Mouse (Mus musculus): Measurements from ENCODE around the gene Xrcc6. TPM values are rescaled to one million over a fixed set of nuclear protein-coding genes. Genes with fewer than 3 reads are reported as not detected.

Gene Xrcc6
- 11.5 and 13.3 TPM in 2 replicates for polyA plus RNA-seq (2012; rRNA removed)

DNA sequence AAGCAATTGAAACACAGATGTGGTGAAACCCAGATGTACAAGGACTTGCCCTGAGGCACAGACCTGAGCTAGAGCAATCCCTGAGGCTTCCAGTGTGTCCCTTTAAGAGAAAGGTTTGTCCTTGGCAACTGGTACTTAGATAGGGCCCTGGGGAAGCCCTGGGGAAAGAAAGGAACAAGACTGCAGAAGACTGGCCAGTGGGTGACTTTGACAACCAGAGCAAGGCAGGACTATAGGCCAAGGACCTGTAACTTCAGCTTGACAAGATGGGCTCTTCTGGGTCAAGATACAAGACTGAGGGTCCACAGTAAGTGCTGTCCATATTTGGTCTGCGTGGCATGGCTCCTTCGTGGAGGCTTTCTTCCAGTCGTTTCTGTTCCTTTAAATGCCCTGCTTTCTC lies at the start of gene Xrcc6:
TSS of gene Xrcc6 (plus strand) at position 190 of the 400 bp plus-strand sequence.
- 67% methylated on average over 3 of the region's 3 CpGs for WGBS
- H3K4me3 ChIP-seq (replicated peaks; ENCODE audit: extremely low read depth, low read depth, low read length), result no peak within 1 kb of the TSS
- H3K4me1 ChIP-seq (ENCODE audit: control insufficient read depth, insufficient read depth, low read length), result peaks cover 3% of the 10 kb centered on the region
- TF ChIP-seq CTCF (IDR thresholded peaks at IDR 0.05; ENCODE audit: insufficient read depth, low read length), result no peak
- TF ChIP-seq POLR2A (IDR thresholded peaks at IDR 0.05; ENCODE audit: borderline replicate concordance, extremely low read depth, low read depth, low read length), result no peak
- DNase-seq, result no peak

DNA sequence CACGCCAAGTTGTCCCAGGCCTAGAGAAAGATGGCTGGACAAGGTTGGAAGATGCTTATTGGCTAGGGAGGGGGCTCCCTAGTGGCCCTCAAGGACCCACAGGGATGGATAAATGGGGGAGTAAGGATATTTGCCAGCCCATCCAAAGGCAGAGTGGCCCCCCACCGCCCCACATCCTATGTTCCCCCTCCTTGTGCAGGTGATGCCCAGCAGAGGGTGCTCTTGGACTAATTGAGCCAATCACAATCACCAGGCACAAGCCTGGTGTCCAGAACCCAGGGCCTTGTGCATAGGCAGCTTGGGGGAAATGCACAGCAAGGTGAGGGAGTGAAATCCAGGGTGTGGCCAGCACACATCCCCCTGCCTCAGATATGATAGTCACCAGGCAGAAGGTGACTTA lies 49.4 kb upstream of the Xrcc6 start:
- DNase-seq, result peak; percentile 25
- peaks cover 6% of the 10 kb centered on the region; the same call in 1 of the 2 replicates for H3K4me1 ChIP-seq (ENCODE audit: control insufficient read depth, insufficient read depth, low read length)
- TF ChIP-seq POLR2A (IDR thresholded peaks at IDR 0.05; ENCODE audit: borderline replicate concordance, extremely low read depth, low read depth, low read length), result no peak
- TF ChIP-seq CTCF (IDR thresholded peaks at IDR 0.05; ENCODE audit: insufficient read depth, low read length), result peak; percentile 60
- no peak overlapping the region for H3K4me3 ChIP-seq (replicated peaks; ENCODE audit: extremely low read depth, low read depth, low read length)
- WGBS, result 38% methylated on average over 2 of the region's 2 CpGs

DNA sequence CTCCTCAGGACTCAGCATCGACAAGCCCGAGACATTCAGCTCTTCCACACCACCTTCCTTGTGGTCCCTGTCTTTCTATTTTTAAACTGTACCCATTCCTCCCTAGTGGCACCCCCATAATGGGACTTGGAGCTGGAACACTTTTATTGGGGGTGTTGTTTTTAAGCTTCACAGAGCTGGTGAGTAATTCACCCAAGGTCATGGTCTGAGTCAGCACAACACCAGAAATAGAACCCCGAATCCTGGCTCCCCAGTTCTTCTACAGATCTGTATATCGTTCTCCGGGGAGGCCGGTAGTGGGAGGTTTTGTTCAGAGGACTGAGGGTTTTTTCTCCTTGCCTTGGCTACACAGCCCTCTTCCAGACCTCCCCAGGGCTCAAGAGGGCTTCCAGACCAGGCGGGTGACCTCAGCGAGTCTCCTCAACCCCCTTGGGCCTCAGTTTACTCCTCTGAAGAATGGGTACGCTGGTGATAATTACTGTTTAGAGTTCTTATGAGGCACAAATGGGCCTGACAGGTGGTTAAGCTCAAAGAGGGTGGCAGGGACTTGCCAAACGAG lies 48.4 kb upstream of the Xrcc6 start:
- H3K4me3 ChIP-seq (replicated peaks; ENCODE audit: extremely low read depth, low read depth, low read length), result no peak overlapping the region
- no peak for DNase-seq
- TF ChIP-seq CTCF (IDR thresholded peaks at IDR 0.05; ENCODE audit: insufficient read depth, low read length) (no peak), POLR2A (IDR thresholded peaks at IDR 0.05; ENCODE audit: borderline replicate concordance, extremely low read depth, low read depth, low read length) (no peak)
- WGBS, result 87% methylated on average over 10 of the region's 10 CpGs
- peaks cover 6% of the 10 kb centered on the region; the same call in 1 of the 2 replicates for H3K4me1 ChIP-seq (ENCODE audit: control insufficient read depth, insufficient read depth, low read length)

DNA sequence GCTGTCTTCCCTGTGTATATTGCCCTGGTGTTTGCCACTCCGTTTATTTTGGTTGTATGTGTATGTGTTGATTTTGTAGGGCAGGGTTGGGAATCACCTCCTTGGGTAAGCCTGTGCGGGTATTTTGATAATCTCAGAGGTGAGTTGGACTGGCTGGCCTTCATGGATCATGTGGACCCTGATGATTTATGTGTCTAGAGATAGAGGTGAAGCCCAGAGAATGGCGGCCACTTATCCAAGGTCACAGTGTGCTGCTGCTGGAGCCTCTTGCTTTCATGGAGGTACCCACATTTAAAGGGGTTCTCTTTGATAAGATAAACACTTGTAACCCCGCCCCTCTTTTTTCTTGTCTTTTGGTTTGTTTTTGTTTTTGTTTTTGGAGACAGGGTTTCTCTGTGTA lies 47.9 kb upstream of the Xrcc6 start:
- WGBS, result 81% methylated on average over 4 of the region's 4 CpGs
- TF ChIP-seq POLR2A (IDR thresholded peaks at IDR 0.05; ENCODE audit: borderline replicate concordance, extremely low read depth, low read depth, low read length), result no peak
- TF ChIP-seq CTCF (IDR thresholded peaks at IDR 0.05; ENCODE audit: insufficient read depth, low read length), result no peak
- Histone ChIP-seq H3K4me1 (ENCODE audit: control insufficient read depth, insufficient read depth, low read length) (peaks cover 6% of the 10 kb centered on the region; the same call in 1 of the 2 replicates), H3K4me3 (replicated peaks; ENCODE audit: extremely low read depth, low read depth, low read length) (no peak overlapping the region)
- DNase-seq, result no peak

DNA sequence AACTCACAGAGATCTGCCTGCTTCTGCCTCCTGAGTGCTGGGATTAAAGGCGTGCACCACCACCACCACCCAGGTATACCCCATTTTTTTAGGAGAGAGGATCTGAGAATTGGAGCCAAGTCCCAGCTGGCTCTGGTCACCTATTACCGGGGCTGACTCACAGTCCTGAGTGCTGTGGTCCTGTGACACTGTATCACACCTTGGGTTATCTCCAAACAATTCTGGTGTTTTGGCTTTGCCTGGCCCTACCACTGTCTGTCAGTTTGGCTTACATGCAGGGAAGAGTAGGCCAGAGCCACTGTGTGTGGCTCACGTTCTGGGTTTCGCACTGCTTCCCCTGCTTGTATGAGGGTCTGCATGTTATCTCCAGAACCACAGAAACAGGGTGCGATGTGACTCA lies 47.4 kb upstream of the Xrcc6 start:
- WGBS, result 87% methylated on average over 5 of the region's 5 CpGs
- Histone ChIP-seq H3K4me3 (replicated peaks; ENCODE audit: extremely low read depth, low read depth, low read length) (no peak overlapping the region), H3K4me1 (ENCODE audit: control insufficient read depth, insufficient read depth, low read length) (peaks cover 6% of the 10 kb centered on the region; the same call in 1 of the 2 replicates)
- no peak for DNase-seq
- TF ChIP-seq CTCF (IDR thresholded peaks at IDR 0.05; ENCODE audit: insufficient read depth, low read length) (no peak), POLR2A (IDR thresholded peaks at IDR 0.05; ENCODE audit: borderline replicate concordance, extremely low read depth, low read depth, low read length) (no peak)

DNA sequence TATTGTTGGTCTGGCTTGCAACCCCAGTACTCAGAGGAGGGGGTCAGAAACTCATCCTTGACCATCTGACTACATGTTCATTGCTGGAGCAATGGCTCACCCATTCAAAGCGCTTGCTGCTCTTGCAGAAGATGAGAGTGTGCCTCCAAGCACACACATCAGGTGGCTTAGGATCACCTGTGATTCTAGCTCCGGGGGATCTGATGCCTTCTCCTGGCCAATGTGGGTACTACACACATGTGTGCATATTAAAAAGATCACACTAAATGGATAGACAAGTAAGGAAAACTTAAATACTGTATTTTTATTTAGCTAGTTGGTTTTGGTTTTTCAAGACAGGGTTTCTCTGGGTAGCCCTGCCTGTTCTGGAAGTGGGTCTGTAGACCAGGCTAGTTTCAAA lies 46.6 kb upstream of the Xrcc6 start:
- 91% methylated on average over 2 of the region's 2 CpGs for WGBS
- TF ChIP-seq CTCF (IDR thresholded peaks at IDR 0.05; ENCODE audit: insufficient read depth, low read length) (no peak), POLR2A (IDR thresholded peaks at IDR 0.05; ENCODE audit: borderline replicate concordance, extremely low read depth, low read depth, low read length) (no peak)
- Histone ChIP-seq H3K4me1 (ENCODE audit: control insufficient read depth, insufficient read depth, low read length) (peaks cover 6% of the 10 kb centered on the region; the same call in 1 of the 2 replicates), H3K4me3 (replicated peaks; ENCODE audit: extremely low read depth, low read depth, low read length) (no peak overlapping the region)
- no peak for DNase-seq

DNA sequence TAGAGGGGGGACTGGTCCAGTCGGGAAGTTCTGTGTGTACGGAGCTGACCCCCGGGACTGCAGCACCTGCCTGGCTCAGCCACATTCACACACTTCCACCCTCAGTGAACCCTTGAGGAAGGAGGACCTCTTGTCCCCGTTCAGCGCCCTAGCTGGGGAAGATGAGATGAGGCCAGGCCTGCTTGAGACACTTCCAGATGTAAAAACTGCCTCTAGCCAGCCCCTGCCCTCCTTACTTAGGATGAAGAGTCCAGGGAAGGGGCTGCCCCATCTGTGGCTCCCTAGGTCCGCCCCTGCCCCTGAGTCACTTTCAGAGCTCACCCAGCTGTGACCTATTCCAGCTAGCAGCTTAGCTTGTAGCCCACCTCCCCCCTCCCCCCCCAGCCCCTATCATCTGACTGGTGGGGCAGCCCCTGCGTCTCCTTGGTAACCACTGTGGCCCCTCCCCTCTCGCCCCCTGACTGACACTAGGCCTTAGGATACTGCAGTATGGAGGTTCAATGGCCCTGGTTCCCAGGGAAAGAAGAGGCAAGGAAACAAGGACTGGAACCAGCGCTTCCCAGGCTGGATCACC lies 44.4 kb upstream of the Xrcc6 start:
- TF ChIP-seq CTCF (IDR thresholded peaks at IDR 0.05; ENCODE audit: insufficient read depth, low read length) (no peak), POLR2A (IDR thresholded peaks at IDR 0.05; ENCODE audit: borderline replicate concordance, extremely low read depth, low read depth, low read length) (no peak)
- no peak for DNase-seq
- Histone ChIP-seq H3K4me3 (replicated peaks; ENCODE audit: extremely low read depth, low read depth, low read length) (no peak overlapping the region), H3K4me1 (ENCODE audit: control insufficient read depth, insufficient read depth, low read length) (no peaks in the 10 kb centered on the region)
- WGBS, result 29% methylated on average over 9 of the region's 9 CpGs

DNA sequence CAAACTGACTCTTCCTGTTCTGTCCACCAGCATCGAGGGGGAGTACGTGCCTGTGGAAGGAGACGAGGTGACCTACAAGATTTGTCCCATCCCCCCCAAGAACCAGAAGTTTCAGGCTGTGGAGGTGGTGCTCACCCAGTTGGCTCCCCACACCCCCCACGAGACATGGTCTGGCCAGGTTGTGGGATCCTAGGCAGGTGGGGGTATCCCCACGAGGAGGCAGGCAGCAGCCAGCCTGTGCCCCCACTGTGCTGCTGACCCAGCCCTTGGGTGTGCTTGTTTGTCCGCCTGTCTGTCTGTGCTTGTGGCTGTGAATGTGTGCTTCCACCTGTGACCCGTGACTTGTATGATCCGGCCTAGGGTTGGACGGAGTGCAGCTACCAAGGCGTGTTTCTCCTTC lies 38.6 kb upstream of the Xrcc6 start:
- DNase-seq, result no peak
- H3K4me1 ChIP-seq (ENCODE audit: control insufficient read depth, insufficient read depth, low read length), result no peaks in the 10 kb centered on the region
- no peak overlapping the region for H3K4me3 ChIP-seq (replicated peaks; ENCODE audit: extremely low read depth, low read depth, low read length)
- 78% methylated on average over 10 of the region's 10 CpGs for WGBS
- TF ChIP-seq POLR2A (IDR thresholded peaks at IDR 0.05; ENCODE audit: borderline replicate concordance, extremely low read depth, low read depth, low read length) (no peak), CTCF (IDR thresholded peaks at IDR 0.05; ENCODE audit: insufficient read depth, low read length) (no peak)

DNA sequence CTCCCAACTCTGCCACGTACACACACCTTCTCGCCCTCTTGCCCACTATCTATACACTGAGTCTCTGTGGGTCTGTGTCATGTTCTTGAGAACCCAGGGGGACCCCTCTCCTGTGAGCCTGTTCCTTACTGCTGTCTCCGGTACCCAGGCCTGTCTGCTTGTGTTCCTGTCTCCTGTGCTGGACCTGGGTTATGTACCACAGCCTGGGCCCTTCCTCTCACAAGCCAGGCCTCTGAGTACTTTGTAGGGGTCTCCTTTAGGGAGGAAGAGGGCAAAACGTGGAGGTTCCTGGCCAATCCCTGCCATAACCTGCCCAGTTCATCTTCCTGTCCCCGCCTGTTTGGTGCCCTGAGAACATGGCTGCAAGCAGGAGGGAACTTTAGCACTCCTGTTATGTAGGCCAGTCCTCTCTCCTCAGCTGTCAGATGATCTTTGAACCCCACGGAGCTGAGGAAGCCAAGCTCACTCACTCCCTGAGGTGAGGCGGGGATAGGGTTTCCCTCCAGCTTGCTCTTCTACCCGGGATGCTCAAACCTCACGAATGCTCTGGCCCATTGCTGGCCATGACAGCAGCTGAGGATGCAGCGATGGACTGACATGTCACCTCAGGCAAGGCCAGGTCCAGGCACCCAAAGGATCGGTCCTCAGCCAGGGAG lies 38.0 kb upstream of the Xrcc6 start:
- H3K4me3 ChIP-seq (replicated peaks; ENCODE audit: extremely low read depth, low read depth, low read length), result no peak overlapping the region
- 72% methylated on average over 11 of the region's 11 CpGs for WGBS
- TF ChIP-seq POLR2A (IDR thresholded peaks at IDR 0.05; ENCODE audit: borderline replicate concordance, extremely low read depth, low read depth, low read length), result no peak
- no peak for TF ChIP-seq CTCF (IDR thresholded peaks at IDR 0.05; ENCODE audit: insufficient read depth, low read length)
- no peaks in the 10 kb centered on the region for H3K4me1 ChIP-seq (ENCODE audit: control insufficient read depth, insufficient read depth, low read length)
- DNase-seq, result no peak

DNA sequence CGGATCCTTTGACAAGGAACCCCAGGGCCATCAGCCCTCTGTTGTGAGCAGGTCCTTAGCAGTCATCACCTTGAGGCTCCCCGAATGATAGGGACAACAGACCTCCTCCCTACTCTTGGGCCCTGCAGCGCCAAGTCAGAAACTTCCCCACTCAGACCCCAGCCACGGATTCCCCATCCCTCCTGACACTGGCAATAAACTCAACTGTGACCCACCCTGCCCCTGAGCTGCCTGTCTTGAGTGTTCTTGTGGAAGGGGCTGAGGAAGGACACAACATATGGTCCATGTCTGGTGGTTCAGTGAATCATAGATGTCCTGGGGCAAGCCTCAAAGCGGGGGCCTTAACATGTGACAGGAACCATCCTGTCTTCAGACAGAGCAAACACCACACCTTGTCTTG lies 36.9 kb upstream of the Xrcc6 start:
- TF ChIP-seq CTCF (IDR thresholded peaks at IDR 0.05; ENCODE audit: insufficient read depth, low read length) (no peak), POLR2A (IDR thresholded peaks at IDR 0.05; ENCODE audit: borderline replicate concordance, extremely low read depth, low read depth, low read length) (no peak)
- WGBS, result 75% methylated on average over 5 of the region's 5 CpGs
- Histone ChIP-seq H3K4me3 (replicated peaks; ENCODE audit: extremely low read depth, low read depth, low read length) (no peak overlapping the region), H3K4me1 (ENCODE audit: control insufficient read depth, insufficient read depth, low read length) (no peaks in the 10 kb centered on the region)
- no peak for DNase-seq
